Mouse (Mus musculus): ENCODE measurements at regions not wholly inside any gene's neighbourhood (a gene's known extent, or its start where the extent isn't known, plus 50 kb on each side); places are given as distances from the start of the nearest gene placed in this dataset.

DNA sequence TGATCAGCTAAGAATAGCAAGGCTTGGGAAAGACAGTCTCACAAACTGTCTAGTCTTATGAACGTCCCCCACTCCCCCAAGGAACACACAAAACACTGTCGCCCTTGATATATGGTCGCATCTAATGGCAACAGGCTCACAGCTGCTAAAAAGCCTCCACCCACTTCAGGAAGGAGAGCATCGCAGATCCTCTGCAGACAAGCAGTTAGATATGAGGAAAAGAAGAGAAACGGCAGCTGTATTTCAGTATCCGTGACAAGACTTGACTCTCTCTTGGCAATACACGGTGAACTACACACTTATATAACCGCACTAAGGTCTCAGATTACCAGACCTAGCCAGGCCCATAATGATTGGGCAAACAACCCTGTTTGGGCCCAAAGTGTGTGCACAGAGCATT lies 161.5 kb upstream of the Sh3bp4 start:
- H3K4me3 ChIP-seq (ENCODE audit: insufficient read depth, low read length): no peak overlapping the region
- TF ChIP-seq CTCF (IDR thresholded peaks at IDR 0.05; ENCODE audit: extremely low read depth, insufficient read depth, low read length) (no peak), POLR2A (IDR thresholded peaks at IDR 0.05; ENCODE audit: extremely low read depth, insufficient read depth, low read length) (no peak)
- H3K27ac ChIP-seq (ENCODE audit: insufficient read depth, low read length): no peak overlapping the region
- H3K4me1 ChIP-seq (ENCODE audit: control insufficient read depth, insufficient read depth, low read length): peaks cover 4% of the 10 kb centered on the region; the same call in 1 of the 2 replicates

GRCm38 (mm10) chr1:88909314-88909713 lies 160.9 kb upstream of the Sh3bp4 start:
- H3K27ac ChIP-seq (ENCODE audit: insufficient read depth, low read length): no peak overlapping the region
- TF ChIP-seq POLR2A (IDR thresholded peaks at IDR 0.05; ENCODE audit: extremely low read depth, insufficient read depth, low read length) (no peak), CTCF (IDR thresholded peaks at IDR 0.05; ENCODE audit: extremely low read depth, insufficient read depth, low read length) (no peak)

DNA sequence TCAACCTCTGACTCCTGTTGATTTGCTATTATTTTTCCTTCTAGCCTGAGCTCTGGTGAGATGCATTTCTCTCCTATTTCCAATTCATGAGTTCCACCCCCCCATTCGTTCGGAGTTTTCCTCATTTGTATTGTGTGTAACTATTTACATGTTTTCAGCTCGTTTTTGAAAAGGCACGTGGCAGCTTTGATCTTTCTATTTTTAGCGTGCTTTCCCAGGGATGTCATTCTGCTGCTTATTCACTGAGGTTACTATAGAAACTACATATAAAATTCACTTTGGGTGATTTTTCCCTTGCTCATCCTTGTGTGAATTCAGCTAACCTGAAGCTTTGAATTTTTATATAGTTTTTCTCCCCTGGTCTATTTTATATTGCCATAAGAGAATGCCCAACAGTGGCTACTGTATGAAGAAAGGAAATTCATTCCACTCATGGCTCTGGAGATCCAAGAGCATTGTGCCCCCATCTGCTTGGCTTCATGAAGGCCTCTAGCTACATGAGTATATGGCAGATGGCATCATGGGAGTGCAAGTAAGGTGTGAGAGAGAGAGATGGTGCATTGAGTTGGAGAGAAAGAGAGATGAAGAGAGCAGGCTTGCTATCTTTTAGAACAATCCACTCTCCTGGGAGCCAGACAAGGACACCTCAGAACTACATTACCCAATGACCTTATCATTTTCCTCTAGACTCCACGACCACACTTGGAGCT lies 160.2 kb upstream of the Sh3bp4 start:
- H3K4me3 ChIP-seq (ENCODE audit: insufficient read depth, low read length): no peak overlapping the region
- H3K4me1 ChIP-seq (ENCODE audit: control insufficient read depth, insufficient read depth, low read length): peaks cover 4% of the 10 kb centered on the region; the same call in 1 of the 2 replicates
- TF ChIP-seq POLR2A (IDR thresholded peaks at IDR 0.05; ENCODE audit: extremely low read depth, insufficient read depth, low read length): no peak
- TF ChIP-seq CTCF (IDR thresholded peaks at IDR 0.05; ENCODE audit: extremely low read depth, insufficient read depth, low read length): no peak
- H3K27ac ChIP-seq (ENCODE audit: insufficient read depth, low read length): no peak overlapping the region

More at GRCm38 (mm10) chr1:88909314-88909713, 160.9 kb upstream of the Sh3bp4 start:
- Histone ChIP-seq H3K4me3 (ENCODE audit: insufficient read depth, low read length) (no peak overlapping the region), H3K4me1 (ENCODE audit: control insufficient read depth, insufficient read depth, low read length) (peaks cover 4% of the 10 kb centered on the region; the same call in 1 of the 2 replicates)

DNA sequence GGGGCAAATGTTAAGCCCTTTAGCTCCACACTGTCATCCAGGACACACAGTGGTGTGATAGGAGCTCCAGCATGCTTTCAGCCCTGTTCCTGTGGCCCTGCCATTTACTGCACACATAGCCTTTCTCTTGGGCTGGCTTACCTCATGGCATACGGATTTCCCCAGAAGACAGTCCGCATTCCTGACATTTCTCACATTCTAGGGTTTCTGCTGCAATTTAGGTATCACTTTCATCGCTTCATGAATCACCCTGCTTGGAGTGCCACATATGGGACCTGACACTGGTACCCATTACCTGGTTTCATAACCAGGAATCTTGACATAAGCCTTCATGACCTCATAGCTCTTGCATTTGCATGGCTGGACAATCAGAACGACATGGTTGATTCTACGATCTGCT lies 158.5 kb upstream of the Sh3bp4 start:
- H3K4me3 ChIP-seq (ENCODE audit: insufficient read depth, low read length): no peak overlapping the region
- peaks cover 5% of the 10 kb centered on the region; the same call in 1 of the 2 replicates for H3K4me1 ChIP-seq (ENCODE audit: control insufficient read depth, insufficient read depth, low read length)
- no peak for TF ChIP-seq POLR2A (IDR thresholded peaks at IDR 0.05; ENCODE audit: extremely low read depth, insufficient read depth, low read length)
- no peak for TF ChIP-seq CTCF (IDR thresholded peaks at IDR 0.05; ENCODE audit: extremely low read depth, insufficient read depth, low read length)
- H3K27ac ChIP-seq (ENCODE audit: insufficient read depth, low read length): no peak overlapping the region

GRCm38 (mm10) chr1:88916531-88917050 lies 153.6 kb upstream of the Sh3bp4 start:
- TF ChIP-seq CTCF (IDR thresholded peaks at IDR 0.05; ENCODE audit: extremely low read depth, insufficient read depth, low read length): no peak
- TF ChIP-seq POLR2A (IDR thresholded peaks at IDR 0.05; ENCODE audit: extremely low read depth, insufficient read depth, low read length): no peak
- Histone ChIP-seq H3K4me3 (ENCODE audit: insufficient read depth, low read length) (no peak overlapping the region), H3K27ac (ENCODE audit: insufficient read depth, low read length) (no peak overlapping the region), H3K4me1 (ENCODE audit: control insufficient read depth, insufficient read depth, low read length) (peaks cover 2% of the 10 kb centered on the region; the same call in 1 of the 2 replicates)

DNA sequence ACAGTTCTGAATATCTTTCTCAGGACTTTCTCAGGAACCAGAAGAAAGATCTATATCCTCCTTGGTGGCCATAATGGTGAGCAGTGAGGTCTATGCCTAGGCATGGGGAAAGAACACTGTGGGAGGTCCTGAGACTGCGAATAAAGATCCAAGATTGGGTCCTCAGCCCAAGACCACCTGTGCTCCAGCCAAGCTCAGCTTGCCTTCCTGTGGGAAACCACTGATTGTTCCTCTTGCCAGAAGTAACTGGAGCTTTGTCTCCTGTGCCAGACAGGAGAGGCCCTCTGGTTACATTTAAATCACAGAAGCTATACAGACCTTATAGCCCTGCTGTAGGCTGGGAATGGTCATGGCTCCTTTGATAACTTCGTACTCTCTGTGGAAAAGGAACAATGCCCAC lies 148.8 kb upstream of the Sh3bp4 start:
- no peak overlapping the region for H3K4me3 ChIP-seq (ENCODE audit: insufficient read depth, low read length)
- TF ChIP-seq POLR2A (IDR thresholded peaks at IDR 0.05; ENCODE audit: extremely low read depth, insufficient read depth, low read length) (no peak), CTCF (IDR thresholded peaks at IDR 0.05; ENCODE audit: extremely low read depth, insufficient read depth, low read length) (no peak)
- peaks cover 2% of the 10 kb centered on the region; the same call in 1 of the 2 replicates for H3K4me1 ChIP-seq (ENCODE audit: control insufficient read depth, insufficient read depth, low read length)
- H3K27ac ChIP-seq (ENCODE audit: insufficient read depth, low read length): no peak overlapping the region

GRCm38 (mm10) chr1:88923791-88924581 lies 146.2 kb upstream of the Sh3bp4 start:
- H3K4me1 ChIP-seq (ENCODE audit: control insufficient read depth, insufficient read depth, low read length): no peaks in the 10 kb centered on the region; the same call in 1 of the 2 replicates
- no peak overlapping the region for H3K4me3 ChIP-seq (ENCODE audit: insufficient read depth, low read length)
- TF ChIP-seq CTCF (IDR thresholded peaks at IDR 0.05; ENCODE audit: extremely low read depth, insufficient read depth, low read length) (no peak), POLR2A (IDR thresholded peaks at IDR 0.05; ENCODE audit: extremely low read depth, insufficient read depth, low read length) (no peak)
- no peak overlapping the region for H3K27ac ChIP-seq (ENCODE audit: insufficient read depth, low read length)

- TF ChIP-seq POLR2A (IDR thresholded peaks at IDR 0.05; ENCODE audit: extremely low read depth, insufficient read depth, low read length) (no peak), CTCF (IDR thresholded peaks at IDR 0.05; ENCODE audit: extremely low read depth, insufficient read depth, low read length) (no peak)
- Histone ChIP-seq H3K4me1 (ENCODE audit: control insufficient read depth, insufficient read depth, low read length) (peaks cover 5% of the 10 kb centered on the region), H3K4me3 (ENCODE audit: insufficient read depth, low read length) (no peak overlapping the region), H3K27ac (ENCODE audit: insufficient read depth, low read length) (no peak overlapping the region)
These were observed 135.0 kb upstream of the Sh3bp4 start for GRCm38 (mm10) chr1:88935191-88935590.

DNA sequence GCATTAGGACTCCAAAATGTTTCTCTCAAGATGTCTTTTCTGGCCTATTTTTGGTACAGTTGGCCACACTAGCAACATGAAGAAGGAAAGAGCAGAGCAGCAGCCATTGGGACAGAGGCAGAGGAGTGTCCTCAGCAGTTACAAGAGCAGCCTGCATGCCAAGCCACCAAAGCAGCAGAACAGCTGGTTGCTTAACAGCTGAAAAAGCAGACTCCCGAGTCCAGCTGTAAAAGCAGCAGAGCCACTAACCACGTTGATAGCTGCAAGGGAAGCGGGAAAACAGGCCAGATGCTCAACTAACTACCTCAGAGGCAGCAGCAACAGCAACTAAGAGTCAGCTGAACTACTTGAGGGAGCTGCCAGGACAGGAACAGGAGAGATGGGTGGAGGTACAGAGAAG lies 134.4 kb upstream of the Sh3bp4 start:
- Histone ChIP-seq H3K4me3 (ENCODE audit: insufficient read depth, low read length) (no peak overlapping the region), H3K27ac (ENCODE audit: insufficient read depth, low read length) (no peak overlapping the region), H3K4me1 (ENCODE audit: control insufficient read depth, insufficient read depth, low read length) (peaks cover 5% of the 10 kb centered on the region)
- no peak for TF ChIP-seq POLR2A (IDR thresholded peaks at IDR 0.05; ENCODE audit: extremely low read depth, insufficient read depth, low read length)
- TF ChIP-seq CTCF (IDR thresholded peaks at IDR 0.05; ENCODE audit: extremely low read depth, insufficient read depth, low read length): no peak

Measured in cortical plate, adult 2 months (tissue).